Comparison of ENCODE assay signal across 9 mouse cellular contexts in the genomic region with DNA sequence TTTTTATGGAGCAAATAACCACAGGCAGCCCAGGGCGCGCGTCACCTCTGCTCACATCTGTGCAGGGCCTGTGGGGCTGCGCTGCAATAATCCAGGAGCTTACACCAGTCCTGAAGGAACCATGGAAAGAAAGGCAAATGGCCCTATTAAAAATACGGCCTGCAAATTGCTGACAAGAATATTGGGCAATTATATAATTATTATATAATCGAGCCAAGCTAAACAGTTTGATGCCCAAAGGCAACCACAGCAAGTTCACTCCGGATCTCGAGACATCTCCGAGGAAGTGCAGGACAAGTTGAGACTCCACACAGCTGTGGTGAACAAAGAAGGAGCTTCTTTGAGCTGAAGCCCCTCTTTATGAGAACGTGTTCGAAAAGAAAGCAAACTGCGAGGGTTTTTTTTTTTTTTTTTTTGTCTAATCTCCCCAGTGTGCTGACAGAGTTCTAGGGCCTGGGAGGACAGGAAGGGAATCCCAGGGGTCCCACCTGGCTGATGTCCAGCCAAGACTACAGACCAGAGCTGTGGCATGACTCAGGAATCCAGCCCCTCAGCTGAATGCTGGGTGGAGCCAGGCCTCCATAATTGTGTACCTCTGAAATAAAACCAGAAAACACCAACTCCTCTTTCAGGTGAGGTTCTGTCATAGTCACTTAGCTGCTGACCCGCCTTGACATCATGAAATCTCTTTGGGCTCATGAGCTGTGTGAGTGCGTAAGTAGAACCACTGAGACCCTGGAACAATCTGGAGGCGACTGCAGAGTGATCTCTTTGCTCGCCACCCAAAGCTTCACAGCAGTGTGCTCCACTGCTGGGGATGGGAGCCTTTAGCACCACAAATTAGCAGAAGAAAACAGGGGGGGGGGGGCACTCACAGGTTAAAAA. TPM values are rescaled to one million over a fixed set of nuclear protein-coding genes. Genes with fewer than 3 reads are reported as not detected.
DNase-seq lines count a peak whose midpoint lies in the region; ATAC-seq and TF ChIP-seq lines count a peak whose summit lies in the region.
"Had no signal": no experiment of that assay in that cellular context is flagged by ENCODE, and none has a peak within 500 bp of the region (broad histone marks: within the 10 kb centered on the region; RNA-seq: fewer than 3 reads in every experiment).

No protein-coding gene starts in this region.

- H3K9me3 ChIP-seq in heart, embryonic 13.5 days, result no peaks in the 10 kb centered on the region
- no peaks in the 10 kb centered on the region for H3K9me3 ChIP-seq in limb, embryonic 12.5 days

- H3K4me1 ChIP-seq in heart, adult 2 months (ENCODE audit: control insufficient read depth, insufficient read depth, low read length), result peaks cover 26% of the 10 kb centered on the region
- H3K4me1 ChIP-seq in heart, embryonic 13.5 days, result peaks cover 55% of the 10 kb centered on the region
- H3K4me1 ChIP-seq in limb, embryonic 12.5 days (replicated peaks), result peaks cover 57% of the 10 kb centered on the region

- no peak overlapping the region for H3K4me3 ChIP-seq in heart, adult 2 months
- no peak overlapping the region for H3K4me3 ChIP-seq in heart, embryonic 13.5 days
- H3K4me3 ChIP-seq in limb, embryonic 12.5 days (replicated peaks), result no peak overlapping the region

- H3K79me2 ChIP-seq in heart, adult 2 months (replicated peaks; ENCODE audit: control insufficient read depth, insufficient read depth, low read length), result peaks cover 13% of the 10 kb centered on the region

- WGBS in heart, adult 2 months, result 53% methylated on average over 16 of the region's 16 CpGs
- WGBS in heart, embryonic 13.5 days, result 53% methylated on average over 16 of the region's 16 CpGs
- 12% methylated on average over 16 of the region's 16 CpGs for WGBS in limb, embryonic 12.5 days

- in situ Hi-C loops in Patski (cut with MboI; ENCODE audit: low pct_unique_long_range_greater_than_20kb), result loop anchor here (5.0 kb wide), 1 partner anchor 101 kb away; no protein-coding TSS in a partner anchor

- no peak for DNase-seq in heart, adult 2 months
- no peak for DNase-seq in heart, adult 18-20 months
- DNase-seq in Patski (ENCODE audit: low read depth, low spot score), result no peak
- no peak for DNase-seq in adrenal gland, adult 18-20 months (ENCODE audit: low spot score in 2 of 2)
- DNase-seq in adrenal gland, postnatal 25 days, result no peak
- no peak for DNase-seq in left cerebral cortex, postnatal 14 days (ENCODE audit: low spot score in 2 of 2)
- DNase-seq: right cerebral cortex, postnatal 4 days had no signal

- CTCF ChIA-PET in Patski (lab: Charles Lee), result interaction anchor here (0.6 to 3.4 kb wide), 15 partner anchors 10 to 277 kb away, joined by 3 to 14 read pairs (median 4); no protein-coding TSS in a partner anchor

- TF ChIP-seq EP300 in heart, adult 2 months (IDR thresholded peaks at IDR 0.05; ENCODE audit: insufficient read depth, low read depth, low read length), result no peak

- peak overlapping the region; percentile 32 for H3K27ac ChIP-seq in heart, adult 2 months
- peak overlapping the region; percentile 54 for H3K27ac ChIP-seq in heart, embryonic 13.5 days (replicated peaks)
- peak overlapping the region; percentile 79 for H3K27ac ChIP-seq in limb, embryonic 12.5 days

- H3K9ac ChIP-seq in heart, adult 2 months (ENCODE audit: low read depth, low read length), result no peak overlapping the region
- peak overlapping the region; percentile 70 for H3K9ac ChIP-seq in heart, embryonic 13.5 days
- H3K9ac ChIP-seq in limb, embryonic 12.5 days (replicated peaks), result no peak overlapping the region

- no peaks in the 10 kb centered on the region for H3K27me3 ChIP-seq in heart, adult 2 months (ENCODE audit: control insufficient read depth, insufficient read depth, low read length)
- H3K27me3 ChIP-seq in Patski, result no peaks in the 10 kb centered on the region
- no peaks in the 10 kb centered on the region for H3K27me3 ChIP-seq in heart, embryonic 13.5 days (replicated peaks)
- H3K27me3 ChIP-seq in limb, embryonic 12.5 days, result peaks cover 14% of the 10 kb centered on the region

- intact Hi-C loops in heart, adult 2 months (cut with DNase I), result no loop called here
- intact Hi-C loops in left cerebral cortex, postnatal 14 days (cut with DNase I), result no loop called here

- TF ChIP-seq CTCF in heart, adult 2 months (IDR thresholded peaks at IDR 0.05), result no peak
- TF ChIP-seq CTCF in Patski (IDR thresholded peaks at IDR 0.05), result no peak

- peak overlapping the region; percentile 45 for H3K4me2 ChIP-seq in heart, embryonic 13.5 days
- H3K4me2 ChIP-seq in limb, embryonic 12.5 days, result peak overlapping the region; percentile 30

- peaks cover 12% of the 10 kb centered on the region for H3K36me3 ChIP-seq in heart, adult 2 months (ENCODE audit: control insufficient read depth, insufficient read depth, low read length)
- peaks cover 19% of the 10 kb centered on the region for H3K36me3 ChIP-seq in heart, embryonic 13.5 days
- peaks cover 12% of the 10 kb centered on the region; the same call in 1 of the 2 replicates for H3K36me3 ChIP-seq in limb, embryonic 12.5 days

- POLR2A ChIA-PET in Patski (lab: Charles Lee), result interaction anchor here (0.6 to 2.1 kb wide), 8 partner anchors 10 to 227 kb away, joined by 3 to 12 read pairs (median 4); no protein-coding TSS in a partner anchor

- TF ChIP-seq POLR2A in heart, adult 2 months (IDR thresholded peaks at IDR 0.05; ENCODE audit: insufficient read depth, low read depth, low read length), result no peak

- ATAC-seq in Patski, result peak; percentile 49
- no peak for ATAC-seq in heart, embryonic 13.5 days (ENCODE audit: extremely low read depth, insufficient number of reproducible peaks, low FRiP score, low TSS enrichment)
- ATAC-seq in limb, embryonic 12.5 days (ENCODE audit: insufficient number of reproducible peaks, insufficient read depth, low FRiP score, low TSS enrichment, low read depth), result 0 out of 2 replicates have a peak, but pooled peaks have one; percentile 74

RNA-seq across cellular contexts. Expression of a gene that starts 21.1 kb away (rescaled TPM):
- total RNA-seq in heart, adult 2 months (2021), result 10 to 100 TPM; 41.2 to 47.6 TPM
- polyA plus RNA-seq in heart, adult 2 months (2012; rRNA removed), result 27.2 and 32.6 TPM in 2 replicates
- 10 to 100 TPM; 36.4 to 44.5 TPM for total RNA-seq in heart, adult 18-20 months (2021)
- 35.6 TPM for polyA plus RNA-seq in Patski (2021)
- 19.1 and 20.5 TPM in 2 replicates for polyA plus RNA-seq in heart, embryonic 13.5 days (2015; fragmentation: Nextera tagmentation; extraction: Ambion mirVana)
- polyA plus RNA-seq in limb, embryonic 12.5 days (2016; fragmentation: Nextera tagmentation; extraction: Ambion mirVana), result 17.5 and 20.3 TPM in 2 replicates
- 100 to 1,000 TPM in 1 of 2 experiments, 10 to 100 TPM in 1; 91.0 to 172 TPM for total RNA-seq in adrenal gland, adult 18-20 months (2021)
- 192 and 326 TPM in 2 replicates for total RNA-seq in adrenal gland, postnatal 25 days (2021)
- 1 to 10 TPM; 9.3 TPM for total RNA-seq in left cerebral cortex, postnatal 14 days (2021)
